Mouse (Mus musculus): Measurements from ENCODE around the gene Cdkal1.

- TF ChIP-seq CTCF (IDR thresholded peaks at IDR 0.05; ENCODE audit: extremely low read depth, insufficient read depth, low read length) (no peak), POLR2A (IDR thresholded peaks at IDR 0.05; ENCODE audit: extremely low read depth, insufficient read depth, low read length) (no peak)
Measured at GRCm38 (mm10) chr13:29655841-29656365, 199.6 kb downstream of the Cdkal1 start.
